ENCODE assay signal across 8 mouse cellular contexts in the genomic region with DNA sequence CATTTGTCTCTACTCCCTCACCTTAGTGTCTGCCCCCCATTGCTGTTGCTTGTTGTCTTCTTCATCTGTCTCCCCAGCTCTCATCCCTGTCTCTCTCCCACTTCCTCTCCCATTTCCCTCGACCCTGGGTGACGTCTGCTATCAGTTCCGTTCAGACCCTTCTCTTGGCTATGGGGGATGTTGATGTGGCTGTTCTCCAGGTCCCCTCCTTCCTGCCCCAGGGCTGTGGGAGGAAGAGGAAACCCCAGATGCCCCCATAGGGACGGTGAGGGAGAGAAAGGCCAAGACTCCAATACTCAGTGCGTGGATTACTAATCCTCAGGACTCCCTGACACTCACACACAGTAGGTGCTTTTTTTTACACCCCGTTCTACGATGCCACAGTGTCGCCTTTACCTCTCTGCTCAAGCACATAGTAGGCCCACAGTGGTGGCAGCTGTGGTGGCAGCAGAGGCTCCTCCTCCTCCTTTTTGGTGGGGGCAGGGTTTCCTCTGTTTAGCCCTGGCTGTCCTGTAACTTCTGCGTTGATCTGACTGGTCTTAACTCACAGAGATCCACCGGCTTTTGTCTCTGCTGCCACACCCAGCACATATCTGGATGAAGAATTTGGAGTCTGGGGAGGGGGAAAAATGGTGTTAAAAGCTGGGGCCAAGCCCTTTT. TPM values are rescaled to one million over a fixed set of nuclear protein-coding genes. Genes with fewer than 3 reads are reported as not detected.
DNase-seq lines count a peak whose midpoint lies in the region; ATAC-seq lines count a peak whose summit lies in the region.

No protein-coding gene starts in this region.

- no peaks in the 10 kb centered on the region for H3K27me3 ChIP-seq in hindbrain, embryonic 13.5 days
- H3K27me3 ChIP-seq in hindbrain, embryonic 14.5 days (ENCODE audit: control insufficient read depth, insufficient read depth, low read length) = no peaks in the 10 kb centered on the region
- no peaks in the 10 kb centered on the region for H3K27me3 ChIP-seq in kidney, embryonic 16.5 days (ENCODE audit: insufficient read depth, low read length)

- DNase-seq in hindbrain, embryonic 14.5 days (ENCODE audit: low spot score) = no peak
- DNase-seq in lung, postnatal 36 days = peak; percentile 76
- no peak for DNase-seq in layer of hippocampus, adult 18-20 months (ENCODE audit: low spot score in 2 of 2)
- DNase-seq in cerebellum, adult 11 months = no peak
- DNase-seq in cerebellum, postnatal 36 days = no peak

- H3K4me2 ChIP-seq in hindbrain, embryonic 13.5 days = no peak overlapping the region
- no peak overlapping the region for H3K4me2 ChIP-seq in hindbrain, embryonic 14.5 days (replicated peaks)
- no peak overlapping the region for H3K4me2 ChIP-seq in kidney, embryonic 16.5 days (replicated peaks; ENCODE audit: low read depth, low read length)

- WGBS in hindbrain, embryonic 13.5 days = 79% methylated on average over 10 of the region's 10 CpGs
- 76% methylated on average over 10 of the region's 10 CpGs for WGBS in hindbrain, embryonic 14.5 days
- WGBS in kidney, embryonic 16.5 days = 69% methylated on average over 10 of the region's 10 CpGs

- no peak overlapping the region for H3K4me3 ChIP-seq in hindbrain, embryonic 13.5 days
- H3K4me3 ChIP-seq in hindbrain, embryonic 14.5 days (replicated peaks; ENCODE audit: low read length) = no peak overlapping the region
- H3K4me3 ChIP-seq in kidney, embryonic 16.5 days (ENCODE audit: low read length) = no peak overlapping the region

- no peaks in the 10 kb centered on the region for H3K36me3 ChIP-seq in hindbrain, embryonic 13.5 days
- no peaks in the 10 kb centered on the region for H3K36me3 ChIP-seq in hindbrain, embryonic 14.5 days (replicated peaks; ENCODE audit: control insufficient read depth, insufficient read depth)
- no peaks in the 10 kb centered on the region for H3K36me3 ChIP-seq in kidney, embryonic 16.5 days (ENCODE audit: insufficient read depth, low read length)

- 0 out of 2 replicates have a peak overlapping the region, but pooled peaks have one; percentile 13 for H3K9ac ChIP-seq in hindbrain, embryonic 13.5 days
- no peak overlapping the region for H3K9ac ChIP-seq in hindbrain, embryonic 14.5 days
- H3K9ac ChIP-seq in kidney, embryonic 16.5 days (replicated peaks; ENCODE audit: low read length) = no peak overlapping the region

- peak overlapping the region; percentile 3; the same call in 1 of the 2 replicates for H3K27ac ChIP-seq in hindbrain, embryonic 13.5 days
- no peak overlapping the region for H3K27ac ChIP-seq in hindbrain, embryonic 14.5 days
- peak overlapping the region; percentile 77 for H3K27ac ChIP-seq in kidney, embryonic 16.5 days (ENCODE audit: low read length)

- peaks cover 61% of the 10 kb centered on the region for H3K4me1 ChIP-seq in hindbrain, embryonic 13.5 days (replicated peaks)
- no peaks in the 10 kb centered on the region for H3K4me1 ChIP-seq in hindbrain, embryonic 14.5 days (replicated peaks; ENCODE audit: control insufficient read depth, insufficient read depth, low read length)
- H3K4me1 ChIP-seq in kidney, embryonic 16.5 days (ENCODE audit: insufficient read depth, low read length) = peaks cover 55% of the 10 kb centered on the region

- H3K9me3 ChIP-seq in hindbrain, embryonic 13.5 days = no peaks in the 10 kb centered on the region
- H3K9me3 ChIP-seq in hindbrain, embryonic 14.5 days (ENCODE audit: control insufficient read depth, low read length) = no peaks in the 10 kb centered on the region
- no peaks in the 10 kb centered on the region for H3K9me3 ChIP-seq in kidney, embryonic 16.5 days (ENCODE audit: low read length)

- no peak for ATAC-seq in hindbrain, embryonic 13.5 days (ENCODE audit: low FRiP score)
- ATAC-seq in hindbrain, embryonic 14.5 days (ENCODE audit: low FRiP score) = no peak
- ATAC-seq in granulocyte monocyte progenitor cell, adult 5-6 weeks (replicated peaks; ENCODE audit: poor library complexity, severe bottlenecking) = peak; percentile 12
- no peak for ATAC-seq in kidney, embryonic 16.5 days (ENCODE audit: low FRiP score, low TSS enrichment)

RNA-seq across cellular contexts. Expression of a gene that starts 7.2 kb away (rescaled TPM):
- 26.9 and 30.0 TPM in 2 replicates for polyA plus RNA-seq in hindbrain, embryonic 13.5 days (2015; fragmentation: Nextera tagmentation; extraction: Ambion mirVana)
- polyA plus RNA-seq in hindbrain, embryonic 14.5 days (2014; fragmentation: Nextera tagmentation; extraction: Ambion mirVana) = 29.0 and 30.4 TPM in 2 replicates
- total RNA-seq in granulocyte monocyte progenitor cell, adult 5-6 weeks (2014; fragmentation: Nextera tagmentation) = 28.7 and 43.9 TPM in 2 replicates
- total RNA-seq in granulocyte monocyte progenitor cell, adult 5-6 weeks (2017) = 25.3 and 36.5 TPM in 2 replicates
- 65.8 and 68.7 TPM in 2 replicates for polyA plus RNA-seq in kidney, embryonic 16.5 days (2015; fragmentation: Nextera tagmentation; extraction: Ambion mirVana)
- total RNA-seq in layer of hippocampus, adult 18-20 months (2021) = 10 to 100 TPM; 37.0 to 40.5 TPM

RNA-seq across cellular contexts. Expression of a gene that starts 28.1 kb away (rescaled TPM):
- polyA plus RNA-seq in hindbrain, embryonic 13.5 days (2015; fragmentation: Nextera tagmentation; extraction: Ambion mirVana) = 5.2 and 5.5 TPM in 2 replicates
- 3.6 and 3.9 TPM in 2 replicates for polyA plus RNA-seq in hindbrain, embryonic 14.5 days (2014; fragmentation: Nextera tagmentation; extraction: Ambion mirVana)
- total RNA-seq in granulocyte monocyte progenitor cell, adult 5-6 weeks (2014; fragmentation: Nextera tagmentation) = not detected in 2 replicates
- not detected in 2 replicates for total RNA-seq in granulocyte monocyte progenitor cell, adult 5-6 weeks (2017)
- polyA plus RNA-seq in kidney, embryonic 16.5 days (2015; fragmentation: Nextera tagmentation; extraction: Ambion mirVana) = 2.7 and 4.0 TPM in 2 replicates
- total RNA-seq in layer of hippocampus, adult 18-20 months (2021) = 1 to 10 TPM; 8.5 to 9.2 TPM

RNA-seq across cellular contexts. Expression of a gene that starts 31.4 kb away (rescaled TPM):
- polyA plus RNA-seq in hindbrain, embryonic 13.5 days (2015; fragmentation: Nextera tagmentation; extraction: Ambion mirVana) = 1.9 and 3.3 TPM in 2 replicates
- polyA plus RNA-seq in hindbrain, embryonic 14.5 days (2014; fragmentation: Nextera tagmentation; extraction: Ambion mirVana) = 1.6 and 3.2 TPM in 2 replicates
- not detected in 2 replicates for total RNA-seq in granulocyte monocyte progenitor cell, adult 5-6 weeks (2014; fragmentation: Nextera tagmentation)
- 0.30 TPM in 1 of 2 replicates, not detected in the other for total RNA-seq in granulocyte monocyte progenitor cell, adult 5-6 weeks (2017)
- polyA plus RNA-seq in kidney, embryonic 16.5 days (2015; fragmentation: Nextera tagmentation; extraction: Ambion mirVana) = 0.58 and 0.81 TPM in 2 replicates
- total RNA-seq in layer of hippocampus, adult 18-20 months (2021) = 1 to 10 TPM in 1 of 2 experiments, not detected in 1; 1.0 TPM

RNA-seq across cellular contexts. Expression of a gene that starts 42.5 kb away (rescaled TPM):
- polyA plus RNA-seq in hindbrain, embryonic 13.5 days (2015; fragmentation: Nextera tagmentation; extraction: Ambion mirVana) = 32.2 and 33.7 TPM in 2 replicates
- polyA plus RNA-seq in hindbrain, embryonic 14.5 days (2014; fragmentation: Nextera tagmentation; extraction: Ambion mirVana) = 24.9 and 26.4 TPM in 2 replicates
- total RNA-seq in granulocyte monocyte progenitor cell, adult 5-6 weeks (2014; fragmentation: Nextera tagmentation) = 20.1 and 32.4 TPM in 2 replicates
- 13.6 and 16.6 TPM in 2 replicates for total RNA-seq in granulocyte monocyte progenitor cell, adult 5-6 weeks (2017)
- 36.7 and 37.8 TPM in 2 replicates for polyA plus RNA-seq in kidney, embryonic 16.5 days (2015; fragmentation: Nextera tagmentation; extraction: Ambion mirVana)
- 10 to 100 TPM; 38.8 to 42.0 TPM for total RNA-seq in layer of hippocampus, adult 18-20 months (2021)

RNA-seq across cellular contexts. Expression of a gene that starts 59.2 kb away (rescaled TPM):
- 53.6 and 60.2 TPM in 2 replicates for polyA plus RNA-seq in hindbrain, embryonic 13.5 days (2015; fragmentation: Nextera tagmentation; extraction: Ambion mirVana)
- polyA plus RNA-seq in hindbrain, embryonic 14.5 days (2014; fragmentation: Nextera tagmentation; extraction: Ambion mirVana) = 60.4 and 62.5 TPM in 2 replicates
- total RNA-seq in granulocyte monocyte progenitor cell, adult 5-6 weeks (2014; fragmentation: Nextera tagmentation) = 40.5 and 47.7 TPM in 2 replicates
- 15.6 and 17.6 TPM in 2 replicates for total RNA-seq in granulocyte monocyte progenitor cell, adult 5-6 weeks (2017)
- 44.8 and 47.0 TPM in 2 replicates for polyA plus RNA-seq in kidney, embryonic 16.5 days (2015; fragmentation: Nextera tagmentation; extraction: Ambion mirVana)
- total RNA-seq in layer of hippocampus, adult 18-20 months (2021) = 10 to 100 TPM; 19.0 to 22.6 TPM
